Mouse (Mus musculus): ENCODE measurements at regions not wholly inside any gene's neighbourhood (a gene's known extent, or its start where the extent isn't known, plus 50 kb on each side); places are given as distances from the start of the nearest gene placed in this dataset.

DNA sequence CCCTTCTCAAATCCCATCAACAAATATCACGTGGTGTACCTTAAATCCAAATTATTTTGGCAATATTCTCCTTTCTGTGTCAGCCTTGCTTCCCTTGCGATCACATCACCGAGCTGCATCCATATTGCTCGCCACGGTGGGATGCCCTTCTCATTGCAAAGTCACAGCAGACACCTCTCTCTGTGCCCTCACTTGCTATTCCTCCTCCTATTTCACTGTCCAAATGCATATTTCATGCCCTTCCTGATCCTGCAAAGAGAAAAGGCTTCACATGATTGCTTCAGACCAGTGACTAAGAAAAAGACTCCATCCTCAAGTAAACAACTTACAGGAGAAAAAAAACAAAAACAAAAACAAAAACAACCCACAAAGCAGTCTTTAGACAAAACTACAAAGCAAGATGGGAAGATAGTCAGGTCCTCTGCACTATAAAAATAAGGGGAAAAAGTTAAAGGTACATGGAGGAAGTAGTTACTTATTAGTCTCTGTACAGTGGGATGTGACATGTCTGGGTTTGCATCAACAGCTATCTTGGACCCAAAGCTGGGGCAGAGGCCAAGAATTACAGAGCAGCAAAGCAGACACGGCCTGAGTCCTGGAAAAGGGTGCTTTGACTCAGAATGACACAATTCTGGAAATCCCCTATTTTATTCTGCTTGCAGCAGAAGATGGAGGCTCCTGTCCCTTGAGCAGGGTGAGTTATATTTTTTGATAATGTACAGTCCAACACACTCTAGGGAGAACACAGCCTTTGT, 349.3 kb downstream of the Zfp619 start:
- no peak for DNase-seq (ENCODE audit: low spot score in 2 of 2)

DNA sequence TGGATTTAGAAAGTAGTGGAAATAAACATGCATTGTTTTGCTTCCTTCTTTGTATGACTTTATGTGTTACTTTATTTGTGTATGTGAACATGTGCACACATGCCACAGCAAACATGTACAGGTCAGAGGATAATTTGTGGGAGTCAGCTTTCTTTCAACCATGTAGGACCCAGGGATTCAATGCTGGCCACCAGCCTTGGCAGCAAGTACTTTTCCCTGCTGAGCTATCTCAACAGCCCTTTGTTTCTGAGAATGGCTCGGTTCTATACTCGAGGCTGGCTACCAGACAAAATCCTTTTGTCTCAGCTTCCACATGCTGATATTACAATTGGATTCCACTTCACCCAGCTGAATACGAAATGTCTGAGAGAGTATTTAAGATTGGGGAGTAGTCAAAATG, 349.9 kb downstream of the Zfp619 start:
- DNase-seq (ENCODE audit: low spot score in 2 of 2), result no peak

- no peak for DNase-seq (ENCODE audit: low spot score in 2 of 2)
Observed at GRCm38 (mm10) chr7:39882113-39882512, 364.5 kb downstream of the Zfp619 start.

DNA sequence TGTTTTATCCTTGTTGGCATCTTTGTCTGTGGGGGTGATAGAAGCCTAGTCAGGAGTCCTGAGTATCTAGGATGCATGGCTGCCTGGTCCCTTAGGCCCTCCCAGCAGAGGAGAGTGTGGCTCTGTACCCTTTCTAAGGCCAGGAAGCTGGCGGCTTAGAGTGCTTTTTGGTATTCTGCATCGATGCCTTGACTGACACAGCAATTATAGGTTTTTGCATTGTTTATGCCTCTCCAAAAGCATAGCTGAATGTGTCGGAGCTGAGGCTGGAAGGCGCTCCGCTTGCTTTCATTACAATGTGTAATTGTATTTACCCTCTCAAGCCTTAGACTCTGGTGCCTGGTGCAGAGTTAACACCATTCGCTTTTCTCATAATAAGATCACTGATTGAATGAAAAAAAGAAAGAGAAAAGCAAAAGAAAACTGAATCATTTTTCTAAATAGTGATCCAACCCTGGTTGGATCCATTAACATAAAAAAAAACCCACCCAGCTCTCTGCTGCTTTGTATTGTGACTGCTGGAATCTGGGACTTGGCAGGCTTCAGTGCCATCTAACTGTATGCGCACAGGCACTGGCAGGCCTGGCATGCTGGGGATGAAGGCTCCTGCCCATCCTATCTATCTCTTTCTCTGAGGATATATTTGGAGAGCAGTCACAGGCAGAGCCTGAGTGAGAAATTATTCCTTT, 376.8 kb downstream of the Zfp619 start:
- DNase-seq (ENCODE audit: low spot score in 2 of 2), result no peak

- DNase-seq (ENCODE audit: low spot score in 2 of 2), result no peak
Observed at GRCm38 (mm10) chr7:39896918-39897317, 379.4 kb downstream of the Zfp619 start.

- DNase-seq (ENCODE audit: low spot score in 2 of 2), result no peak
Observed at GRCm38 (mm10) chr7:39898268-39898667, 380.7 kb downstream of the Zfp619 start.

GRCm38 (mm10) chr7:39933946-39934345, 416.4 kb downstream of the Zfp619 start:
- DNase-seq (ENCODE audit: low spot score in 2 of 2), result no peak

GRCm38 (mm10) chr7:39937262-39937661, 419.7 kb downstream of the Zfp619 start:
- DNase-seq (ENCODE audit: low spot score in 2 of 2), result no peak

- DNase-seq (ENCODE audit: low spot score in 2 of 2), result no peak
Observed at GRCm38 (mm10) chr7:39942262-39942900, 424.8 kb downstream of the Zfp619 start.

DNA sequence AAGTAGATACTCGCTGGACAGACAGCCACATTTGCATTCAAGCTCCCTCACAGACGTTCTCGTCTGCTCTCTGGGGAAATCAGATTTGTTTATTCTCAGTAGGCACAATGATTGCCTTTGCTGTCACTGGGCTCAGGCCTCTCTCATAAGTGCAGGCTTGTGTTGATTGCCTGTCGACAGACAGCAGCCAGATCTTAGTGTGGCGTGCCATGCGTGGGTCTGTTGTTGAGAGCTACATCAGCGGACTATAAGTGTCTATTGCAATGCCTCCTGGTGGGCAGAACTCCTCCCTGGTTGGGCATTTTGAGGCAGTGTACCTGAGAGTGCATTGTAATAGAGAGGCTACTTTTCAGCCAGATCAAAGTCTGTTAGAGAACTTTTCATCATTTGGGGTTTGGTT, 436.5 kb downstream of the Zfp619 start:
- DNase-seq (ENCODE audit: low spot score in 2 of 2), result no peak

DNA sequence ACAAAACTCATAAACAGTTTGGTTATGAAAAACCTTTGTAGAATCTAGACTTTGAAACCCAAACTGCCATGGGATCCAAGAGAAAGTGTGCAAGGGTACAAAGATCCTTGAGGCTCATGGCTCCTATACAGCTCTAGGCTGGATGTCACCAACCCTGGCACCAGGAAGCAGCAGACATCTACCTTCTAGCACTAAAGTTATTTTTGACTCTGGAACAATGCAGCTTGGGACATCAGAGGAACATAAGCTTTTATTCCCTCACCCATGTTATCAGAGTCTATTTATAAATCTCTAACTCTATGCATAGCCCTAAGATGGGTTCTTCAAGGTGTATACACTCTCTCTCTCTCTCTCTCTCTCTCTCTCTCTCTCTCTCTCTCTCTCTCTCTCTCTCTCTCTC, 437.4 kb downstream of the Zfp619 start:
- DNase-seq (ENCODE audit: low spot score in 2 of 2), result no peak

GRCm38 (mm10) chr7:39978121-39978520, 460.6 kb downstream of the Zfp619 start:
- DNase-seq (ENCODE audit: low spot score in 2 of 2), result no peak

DNA sequence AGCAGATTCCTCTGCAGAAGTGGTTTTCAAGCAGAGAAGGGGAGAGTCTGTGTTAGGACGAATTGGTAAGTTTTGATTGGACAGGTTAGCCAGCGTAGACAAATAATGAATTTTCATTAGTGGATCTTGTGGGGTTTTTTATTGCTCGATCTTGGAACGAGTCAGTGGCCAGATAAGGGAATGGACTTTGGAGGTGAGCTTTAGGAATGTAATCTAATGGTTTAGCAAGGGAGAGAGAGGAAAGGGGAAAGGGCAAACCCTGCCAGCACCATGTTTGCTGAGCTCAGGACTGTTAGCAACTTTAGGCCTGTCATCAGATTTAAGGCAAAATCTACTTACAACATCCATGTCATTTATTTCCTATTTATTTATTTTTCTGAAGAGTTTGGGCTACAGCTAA, 464.1 kb downstream of the Zfp619 start:
- DNase-seq (ENCODE audit: low spot score in 2 of 2), result no peak
